Mouse (Mus musculus): ENCODE data around the gene AI661453.

DNA sequence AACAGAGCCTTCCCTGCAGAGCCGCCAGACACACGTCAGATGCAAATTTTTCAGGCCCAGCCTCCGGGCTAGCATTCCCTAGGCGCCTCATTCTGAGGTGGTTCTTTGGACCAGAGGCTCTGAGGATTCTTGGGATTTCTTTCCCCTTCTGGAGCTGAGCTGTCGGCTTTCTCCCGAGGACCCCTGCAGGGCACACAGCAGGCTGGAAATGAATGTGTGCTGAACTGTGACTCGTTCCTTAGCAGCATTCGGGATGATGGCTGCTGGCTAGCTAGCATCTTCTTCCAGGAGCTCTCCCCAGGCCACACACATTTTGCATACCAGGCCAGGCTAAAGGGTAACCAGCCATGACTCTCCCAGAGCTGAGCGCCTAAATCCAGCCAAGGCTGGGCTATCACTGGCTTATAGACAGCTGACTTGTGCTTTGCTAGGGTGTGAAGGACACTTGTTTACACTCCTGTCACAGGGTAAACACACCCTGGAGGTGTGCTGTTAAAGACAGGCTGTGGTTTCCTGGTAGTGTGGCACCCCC lies 4.0 kb downstream of the AI661453 start:
- TF ChIP-seq CTCF (IDR thresholded peaks at IDR 0.05; ENCODE audit: low read depth, low read length): no peak
- no peak for TF ChIP-seq POLR2A (IDR thresholded peaks at IDR 0.05; ENCODE audit: borderline replicate concordance, low read depth, low read length)

Measured in bone marrow macrophage, adult 2 months (primary cell).